Mouse (Mus musculus): ENCODE results near the gene Adgrg7. TPM values are rescaled to one million over a fixed set of nuclear protein-coding genes. Genes with fewer than 3 reads are reported as not detected.

Adgrg7 gene
- under 1 TPM; 0.13 to 0.19 TPM for total RNA-seq (2021)
- long read RNA-seq, experiment 1, result 0 reads
- long read RNA-seq, experiment 2, result 0 reads

DNA sequence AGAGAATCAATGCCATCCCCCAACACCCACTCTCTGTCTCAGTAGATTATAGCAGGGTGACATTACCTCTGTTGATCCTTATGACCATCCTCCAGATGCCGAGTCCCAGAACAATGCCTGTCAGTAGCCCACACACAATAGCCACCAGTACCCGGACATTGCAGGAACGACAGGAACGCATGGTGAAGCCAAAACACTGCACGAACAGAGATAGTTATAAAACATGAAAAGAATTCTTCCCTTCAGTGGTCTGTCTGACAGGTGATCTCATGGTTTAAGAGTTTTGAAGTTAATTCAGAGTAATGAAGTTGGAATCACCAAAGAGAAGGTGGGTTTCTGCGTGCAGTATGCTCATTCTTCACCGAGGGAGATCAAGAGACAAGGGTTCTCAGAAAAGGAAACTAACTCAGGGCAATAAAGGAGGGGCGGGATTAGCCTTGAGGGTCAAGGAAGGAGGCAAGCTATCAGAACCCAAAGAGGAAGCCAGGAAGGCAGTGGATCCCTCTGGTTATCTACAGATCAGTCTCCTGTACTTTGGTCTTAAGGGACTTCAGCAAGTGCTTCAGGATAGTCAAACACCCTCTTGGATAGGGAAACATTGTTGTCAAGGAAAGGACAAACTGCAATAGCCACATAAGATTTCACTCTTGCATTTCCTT is at the start of gene Adgrg7:
Adgrg7 (minus strand) TSS at position 375 of the 659 bp plus-strand sequence.
- no peak for DNase-seq (ENCODE audit: low spot score in 2 of 2)

DNA sequence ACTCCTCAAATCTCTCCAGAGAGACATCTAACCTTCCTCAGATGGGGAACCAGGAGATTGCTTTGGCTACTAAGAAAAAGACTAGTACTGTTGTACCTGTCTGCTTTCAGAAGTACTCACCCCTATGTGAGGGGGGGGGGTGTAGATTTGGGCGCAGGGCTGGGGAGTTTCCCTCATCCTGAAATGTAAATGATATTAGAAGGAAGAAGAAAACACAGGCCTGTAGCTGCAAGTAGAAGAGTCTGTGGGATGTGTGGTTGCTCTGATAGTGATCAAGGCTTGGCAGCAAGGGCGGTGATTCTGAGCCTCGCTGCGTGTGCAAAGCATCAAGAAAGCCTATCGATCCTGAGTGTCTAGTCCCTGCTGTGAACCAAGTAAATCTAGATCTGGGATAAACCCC is 47.3 kb upstream of the Adgrg7 start:
- DNase-seq (ENCODE audit: low spot score in 2 of 2), result no peak

DNA sequence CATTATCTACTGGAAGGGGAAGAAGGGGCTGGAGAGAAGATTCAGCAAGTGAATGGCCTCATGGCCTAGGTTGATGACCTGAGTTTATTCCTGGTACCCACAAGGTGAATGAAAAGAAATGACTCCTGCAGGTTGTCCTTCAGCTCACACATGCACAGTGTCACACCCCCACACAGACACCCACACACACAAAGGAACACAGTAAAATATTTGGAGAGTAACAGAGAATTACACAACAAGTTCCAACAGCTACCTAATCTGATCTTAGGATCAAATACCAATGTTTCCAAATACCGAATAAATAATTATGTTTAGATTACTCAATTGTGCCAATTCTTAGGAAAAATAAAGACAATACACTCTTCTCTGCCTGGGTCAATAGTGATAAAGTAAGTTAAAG is 37.7 kb upstream of the Adgrg7 start:
- no peak for DNase-seq (ENCODE audit: low spot score in 2 of 2)

DNA sequence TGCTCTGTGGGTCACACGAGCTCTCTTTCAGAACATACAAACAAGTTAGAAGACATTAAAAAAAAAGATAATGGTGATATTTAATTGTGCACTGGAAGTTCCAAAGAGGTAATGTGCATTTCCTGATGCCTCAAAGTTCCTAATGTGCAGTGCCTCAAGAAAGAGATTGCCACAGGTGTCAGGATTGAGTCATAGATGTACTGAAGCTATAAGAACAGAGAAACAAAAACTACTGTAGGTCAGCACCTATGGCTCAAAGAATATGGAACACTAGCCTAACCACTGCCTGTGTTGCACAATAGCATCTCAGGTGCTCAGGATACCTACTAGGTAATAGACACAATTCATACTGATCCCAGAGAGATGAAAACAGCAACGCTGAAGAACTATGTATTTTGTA is 36.3 kb upstream of the Adgrg7 start:
- no peak for DNase-seq (ENCODE audit: low spot score in 2 of 2)

DNA sequence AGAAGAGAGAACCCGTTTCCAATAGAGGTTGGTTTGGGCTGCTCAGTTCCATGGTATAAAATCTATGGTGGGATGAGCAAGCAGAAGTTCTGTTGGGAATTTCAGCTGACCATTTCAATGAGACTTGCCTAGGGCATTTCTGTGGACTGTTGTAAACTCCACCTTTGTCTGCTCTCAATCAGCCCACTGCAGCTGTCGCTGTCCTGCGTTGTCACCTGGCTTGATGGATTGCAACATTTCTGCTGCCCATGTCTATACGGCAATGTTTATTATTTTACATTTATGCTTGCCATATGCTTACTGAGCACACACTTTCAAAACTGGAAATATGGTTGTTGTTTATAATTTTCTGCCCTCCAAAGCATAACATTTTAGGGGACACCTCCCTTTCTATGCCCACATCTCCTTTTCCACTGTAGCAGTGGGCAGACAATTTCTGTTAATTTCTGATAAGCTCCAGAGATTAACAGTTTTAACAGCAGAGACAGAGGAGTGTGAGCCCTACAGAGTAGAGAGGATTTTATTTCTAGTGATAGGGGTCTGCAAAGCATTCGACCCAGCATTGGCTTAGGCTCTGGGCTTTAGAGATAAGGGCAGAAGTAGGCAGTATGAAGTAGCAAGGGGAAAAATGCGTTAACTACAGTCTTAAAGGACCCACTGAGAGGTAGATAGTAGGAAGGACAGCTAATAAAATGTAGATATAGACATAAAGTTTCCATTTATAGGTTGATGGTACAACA is 5.9 kb upstream of the Adgrg7 start:
- no peak for DNase-seq (ENCODE audit: low spot score in 2 of 2)

DNA sequence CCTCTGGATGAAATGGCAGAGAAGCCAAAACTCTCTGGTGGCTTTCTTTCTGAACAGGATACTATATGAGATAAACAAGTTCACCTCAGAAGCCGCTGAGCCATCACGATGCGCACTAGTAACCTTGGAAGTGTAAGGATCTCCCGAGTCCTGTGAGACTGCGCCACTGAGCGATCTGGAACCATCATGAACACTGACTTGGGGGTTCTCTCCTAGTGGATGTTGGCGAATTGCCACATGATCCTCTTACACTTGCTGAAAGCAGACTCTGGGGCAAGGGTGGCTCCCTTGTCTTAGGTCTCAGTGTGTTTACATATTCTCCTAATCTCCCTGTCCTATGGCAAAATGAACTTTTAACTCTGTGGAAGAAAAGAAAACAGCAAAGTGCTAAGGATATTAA is 5.3 kb upstream of the Adgrg7 start:
- DNase-seq (ENCODE audit: low spot score in 2 of 2), result no peak

DNA sequence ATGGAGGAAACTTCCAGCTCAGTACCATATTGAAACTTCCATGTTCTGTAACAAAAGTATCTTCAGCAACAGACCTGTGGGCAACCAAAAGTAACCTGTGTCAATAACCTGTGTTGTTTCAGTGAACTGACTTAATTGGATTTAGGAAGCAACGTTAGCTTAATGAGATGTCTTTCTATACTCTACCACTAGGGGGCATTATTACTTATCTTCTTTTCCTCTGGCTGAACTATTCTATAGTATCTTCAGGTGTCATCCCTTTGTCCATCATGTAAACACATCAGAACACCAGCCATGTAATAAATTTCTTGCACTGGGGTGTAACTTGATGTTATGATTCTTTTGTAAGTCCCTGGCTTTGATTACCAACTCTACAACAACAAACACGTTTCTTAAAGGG is 4.8 kb upstream of the Adgrg7 start:
- DNase-seq (ENCODE audit: low spot score in 2 of 2), result no peak

DNA sequence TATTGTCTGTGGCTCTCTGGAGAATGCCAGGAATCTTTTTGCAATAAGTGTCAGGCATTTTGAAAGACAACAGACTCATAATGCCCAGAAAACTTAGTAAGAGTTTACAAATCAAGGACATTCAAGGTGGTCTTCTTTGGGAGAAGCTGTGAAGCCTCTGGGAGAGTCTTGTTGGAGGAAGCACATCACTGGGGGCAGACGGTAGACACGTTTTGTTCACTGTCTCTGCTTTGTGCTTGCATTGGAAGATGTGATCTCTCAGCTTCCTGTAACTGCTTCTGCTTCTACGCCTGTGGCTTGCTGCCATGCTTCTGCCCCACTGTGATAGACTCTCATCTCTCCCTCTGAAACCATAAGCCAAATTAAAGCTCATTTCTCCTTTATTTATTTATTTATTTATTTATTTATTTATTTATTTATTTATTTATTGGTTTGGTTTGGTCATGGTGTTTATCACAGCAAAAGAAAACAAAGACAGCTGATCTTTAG is 3.9 kb upstream of the Adgrg7 start:
- no peak for DNase-seq (ENCODE audit: low spot score in 2 of 2)

DNA sequence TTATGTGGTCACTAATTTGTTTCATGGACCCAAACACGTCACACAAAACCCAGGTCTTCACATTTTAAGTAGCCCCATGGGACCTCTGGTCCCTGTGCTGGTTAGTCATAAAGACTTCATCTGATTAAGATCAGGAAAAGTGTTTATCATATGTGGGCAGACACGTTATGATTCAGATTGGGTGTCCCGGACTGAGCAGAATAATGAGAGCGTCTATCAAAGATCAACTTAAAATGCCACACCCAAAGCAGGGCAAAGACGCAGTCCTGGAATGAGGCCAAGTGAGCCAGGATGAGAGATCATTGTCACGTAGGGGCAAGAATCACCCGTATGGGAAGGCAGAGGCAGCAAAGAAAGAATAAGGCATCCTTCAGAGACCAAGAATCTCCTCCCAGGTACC is 3.2 kb upstream of the Adgrg7 start:
- no peak for DNase-seq (ENCODE audit: low spot score in 2 of 2)

DNA sequence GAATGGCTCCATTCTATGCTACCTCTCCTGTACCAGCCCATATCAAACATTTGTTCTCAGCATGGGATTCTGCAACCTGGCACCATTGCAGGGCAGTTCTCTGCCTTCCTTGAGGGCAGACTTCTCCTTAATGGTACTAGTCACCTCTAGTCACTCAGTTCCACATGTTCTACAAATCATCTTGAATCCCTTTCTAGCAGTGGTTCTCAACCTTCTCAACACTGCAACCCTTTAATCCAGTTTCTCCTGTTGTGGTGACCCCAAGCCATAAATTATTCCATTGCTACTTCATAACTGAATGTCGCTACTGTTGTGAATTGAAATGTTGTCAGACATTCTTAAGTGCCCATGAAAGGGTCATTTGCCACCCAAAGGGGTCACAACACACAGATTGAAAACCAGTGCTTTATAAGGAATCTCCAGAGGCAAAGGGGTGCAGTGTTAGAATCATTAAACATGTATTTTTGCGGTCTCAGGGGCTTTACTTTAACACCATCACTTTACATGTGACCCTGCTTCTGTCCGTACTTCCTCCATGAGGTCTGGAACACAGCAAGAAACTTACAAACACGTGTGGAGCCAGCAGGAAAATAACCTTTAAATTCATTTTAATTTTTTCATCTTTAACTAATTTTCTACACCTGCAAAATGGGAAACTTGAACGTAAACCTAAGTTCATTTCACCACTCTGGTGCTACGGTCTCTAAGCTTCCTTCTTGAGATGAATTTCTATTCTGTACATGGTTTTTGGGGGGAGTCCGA is 1.1 kb downstream of the Adgrg7 start:
- DNase-seq (ENCODE audit: low spot score in 2 of 2), result no peak

DNA sequence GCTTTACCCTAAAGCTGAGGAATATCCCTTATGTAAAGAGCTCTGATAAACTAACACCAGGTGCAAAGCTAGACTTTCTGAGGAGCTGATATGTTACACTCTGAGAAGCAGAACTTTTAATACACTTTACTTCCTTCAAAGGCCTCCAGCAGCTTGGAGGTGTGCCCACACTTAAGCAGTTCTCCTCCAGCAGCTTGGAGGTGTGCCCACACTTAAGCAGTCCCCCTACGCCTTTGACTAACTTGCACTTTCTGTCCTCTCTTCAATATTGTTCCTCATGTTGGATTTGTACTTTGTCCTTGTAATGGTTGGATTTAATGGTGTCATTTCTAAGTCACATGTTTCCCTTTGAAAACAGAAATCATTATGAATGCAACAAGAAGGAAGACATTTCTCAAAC is 1.9 kb downstream of the Adgrg7 start:
- no peak for DNase-seq (ENCODE audit: low spot score in 2 of 2)

DNA sequence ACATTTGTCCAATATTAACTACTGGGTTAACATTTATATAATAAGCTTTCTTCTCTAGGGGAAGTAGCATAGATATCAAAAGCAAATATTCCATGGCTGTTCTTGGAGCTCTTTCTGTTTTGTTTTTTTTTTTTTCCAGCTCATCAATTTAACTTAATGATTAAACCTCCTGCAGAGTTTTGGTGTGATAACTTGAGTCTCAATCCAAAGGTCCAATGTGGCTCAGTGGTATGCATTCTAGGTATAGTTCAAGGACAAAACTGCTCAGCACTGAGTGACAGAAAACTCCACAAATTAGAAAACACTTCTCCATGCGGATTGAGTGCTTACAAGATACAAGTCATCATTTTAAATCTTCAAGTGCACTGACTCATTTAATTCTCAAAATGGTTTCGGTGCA is 9.7 kb downstream of the Adgrg7 start:
- DNase-seq (ENCODE audit: low spot score in 2 of 2), result no peak

DNA sequence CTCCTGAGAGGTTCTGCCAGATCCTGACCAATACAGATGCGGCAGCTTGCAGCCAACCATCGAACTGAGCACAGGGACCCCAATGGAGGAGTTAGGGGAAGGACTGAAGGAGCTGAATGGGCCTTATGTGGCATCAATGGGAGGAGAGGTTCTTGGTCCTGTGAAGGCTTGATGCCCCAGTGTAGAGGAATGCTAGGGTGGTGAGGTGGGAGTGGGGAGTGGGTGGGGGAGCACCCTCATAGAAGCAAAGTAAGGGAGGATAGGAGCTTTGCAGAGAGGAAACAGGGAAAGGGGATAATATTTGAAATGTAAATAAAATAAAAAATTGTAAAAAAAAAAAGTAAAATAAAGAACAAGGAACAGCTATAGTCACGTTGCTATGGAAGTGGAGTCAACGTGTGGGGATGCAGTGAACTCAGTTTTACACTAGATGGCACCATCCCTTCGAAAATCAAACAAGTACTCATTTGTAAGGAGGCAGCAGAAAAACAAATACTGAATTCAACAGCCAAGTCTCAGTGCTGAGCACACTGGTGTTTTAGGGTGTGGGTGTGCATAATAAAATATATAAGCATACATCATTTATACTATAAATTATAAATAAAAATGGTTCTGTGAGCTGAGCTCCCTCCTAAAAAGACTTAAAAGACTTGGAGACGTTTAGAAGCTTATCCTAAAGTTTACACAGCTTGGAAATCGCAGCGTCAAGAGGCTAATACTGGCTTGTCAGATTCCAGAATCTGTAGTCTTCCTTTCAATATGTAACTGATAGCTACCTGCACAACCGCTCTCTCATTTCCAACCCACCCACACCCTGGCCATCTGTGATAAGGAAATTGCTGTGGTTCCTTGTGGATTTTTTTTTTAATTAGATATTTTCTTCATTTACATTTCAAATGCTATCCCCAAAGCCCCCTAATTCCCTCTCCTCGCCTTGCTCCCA is 24.2 kb downstream of the Adgrg7 start:
- peak in 1 of 2 experiments; percentile 33 for DNase-seq (ENCODE audit: low spot score in 2 of 2)

DNA sequence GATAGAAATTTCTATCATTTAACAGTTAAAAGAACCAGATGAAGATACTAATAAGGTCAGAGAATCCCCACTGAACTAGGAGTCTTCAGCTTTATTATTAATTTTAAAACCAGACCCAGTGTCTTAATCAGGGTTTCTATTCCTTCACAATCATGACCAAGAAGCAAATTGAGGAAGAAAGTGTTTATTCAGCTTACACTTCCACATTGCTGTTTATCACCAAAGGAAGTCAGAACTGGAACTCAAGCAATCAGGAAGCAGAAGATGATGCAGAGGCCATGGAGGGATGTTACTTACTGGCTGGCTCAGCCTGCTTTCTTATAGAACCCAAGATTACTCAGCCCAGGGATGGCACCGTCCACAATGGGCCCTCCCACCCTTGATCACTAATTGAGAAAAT is 66.6 kb downstream of the Adgrg7 start:
- DNase-seq (ENCODE audit: low spot score in 2 of 2), result no peak

DNA sequence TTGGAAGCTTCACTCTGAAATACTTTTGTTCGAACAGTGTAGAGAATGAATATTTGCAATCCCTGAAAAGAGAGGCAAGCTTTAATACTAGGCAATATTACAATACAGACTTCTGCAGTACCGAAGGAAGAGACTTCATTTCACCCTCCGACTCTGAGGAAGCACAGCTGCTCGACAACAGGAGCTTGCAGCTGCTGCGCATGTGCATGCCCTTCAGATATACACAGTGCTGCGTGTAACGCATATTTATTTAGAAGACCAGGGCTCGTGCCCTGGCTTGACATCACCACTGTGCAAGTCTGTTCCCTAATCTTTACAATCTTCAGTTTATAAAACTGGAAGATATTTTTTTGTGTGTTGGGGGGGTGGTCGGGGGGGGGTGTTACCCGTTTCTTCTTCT is 70.7 kb downstream of the Adgrg7 start:
- DNase-seq (ENCODE audit: low spot score in 2 of 2), result no peak

DNA sequence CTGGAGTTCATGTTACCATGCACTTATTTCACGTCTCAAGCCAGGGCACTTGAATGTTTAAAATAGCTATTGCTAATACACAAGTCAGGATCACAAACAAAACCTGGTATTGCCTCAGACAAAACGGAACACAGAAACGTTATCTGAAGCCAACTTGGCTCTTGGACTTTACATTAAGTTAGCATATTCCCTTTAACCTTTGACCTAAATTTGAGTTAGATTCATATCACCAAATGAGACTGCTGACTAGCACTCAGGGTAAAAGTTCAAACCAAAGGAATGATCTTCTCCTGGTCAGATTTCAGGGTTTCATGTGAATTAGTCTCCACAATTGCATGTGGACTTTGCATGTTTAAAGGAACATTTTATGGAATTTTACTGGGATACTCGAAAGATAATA is 73.3 kb downstream of the Adgrg7 start:
- no peak for DNase-seq (ENCODE audit: low spot score in 2 of 2)

DNA sequence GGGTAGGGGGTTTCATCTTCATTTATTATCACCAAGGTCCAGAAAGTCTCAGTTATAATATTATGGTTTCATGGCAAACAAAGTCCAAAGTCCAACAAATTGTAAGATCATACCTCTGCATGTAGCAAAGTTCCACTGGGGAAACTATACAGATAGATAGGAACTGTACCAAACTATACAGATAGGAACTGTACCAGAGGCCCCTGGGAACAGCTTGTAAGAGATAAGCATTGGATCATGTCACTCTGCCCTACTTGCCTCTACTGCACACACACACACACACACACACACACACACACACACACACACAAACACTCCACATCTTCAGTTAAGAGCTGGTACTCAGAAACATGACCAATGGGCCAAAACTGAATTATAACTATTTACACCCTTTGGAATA is 76.6 kb downstream of the Adgrg7 start:
- no peak for DNase-seq (ENCODE audit: low spot score in 2 of 2)

DNA sequence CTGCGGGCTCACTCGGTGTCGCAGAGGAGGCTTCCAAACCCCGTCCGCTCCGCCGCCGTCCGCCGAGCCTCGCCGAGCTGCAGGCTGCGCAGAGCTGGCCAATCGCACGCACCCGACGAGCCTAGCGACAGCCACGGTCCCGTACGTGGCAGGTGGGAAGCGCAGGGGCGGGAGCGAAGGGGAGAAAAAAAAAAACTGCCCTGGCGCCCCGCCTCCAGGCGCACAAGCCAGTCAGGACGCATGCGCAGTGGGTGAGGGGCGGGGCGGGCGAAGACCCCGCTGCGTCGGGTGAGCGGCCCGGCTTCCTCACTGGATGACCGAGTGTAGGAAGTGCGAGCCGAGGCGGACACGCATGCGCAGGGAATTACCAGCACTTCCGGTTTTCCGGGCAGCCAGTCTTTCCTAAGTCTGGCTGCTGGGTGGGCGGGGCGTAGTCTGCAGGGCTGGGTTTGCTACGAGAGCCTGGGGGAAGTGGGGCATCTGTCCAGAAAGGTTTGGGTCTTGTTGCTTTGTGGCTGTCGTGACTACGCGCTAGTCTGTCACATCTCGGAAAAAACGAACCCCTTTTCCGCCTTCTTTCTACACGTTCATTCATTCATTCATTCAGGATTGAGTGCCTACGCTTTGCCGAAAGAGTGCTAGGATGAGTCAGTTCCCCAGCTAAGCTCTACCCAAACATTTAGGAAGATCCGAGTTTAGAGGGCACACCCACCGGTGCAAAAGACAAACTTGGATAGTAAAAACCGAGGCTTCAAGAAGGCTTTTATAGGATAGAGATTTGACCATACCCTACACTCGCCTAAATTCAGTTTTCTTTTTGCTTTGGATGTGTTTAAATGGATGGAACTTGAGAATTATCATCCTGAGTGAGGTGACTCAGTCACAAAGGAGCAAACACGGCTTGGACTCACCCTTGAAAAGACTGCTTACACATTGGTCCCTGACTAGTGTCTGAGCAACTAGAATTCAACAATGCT is 78.1 kb downstream of the Adgrg7 start, which contains the start of gene Tfg:
Tfg (minus strand) TSS at position 227 of the 977 bp plus-strand sequence.
- DNase-seq (ENCODE audit: low spot score in 2 of 2), result peak; percentile 97 to 98

DNA sequence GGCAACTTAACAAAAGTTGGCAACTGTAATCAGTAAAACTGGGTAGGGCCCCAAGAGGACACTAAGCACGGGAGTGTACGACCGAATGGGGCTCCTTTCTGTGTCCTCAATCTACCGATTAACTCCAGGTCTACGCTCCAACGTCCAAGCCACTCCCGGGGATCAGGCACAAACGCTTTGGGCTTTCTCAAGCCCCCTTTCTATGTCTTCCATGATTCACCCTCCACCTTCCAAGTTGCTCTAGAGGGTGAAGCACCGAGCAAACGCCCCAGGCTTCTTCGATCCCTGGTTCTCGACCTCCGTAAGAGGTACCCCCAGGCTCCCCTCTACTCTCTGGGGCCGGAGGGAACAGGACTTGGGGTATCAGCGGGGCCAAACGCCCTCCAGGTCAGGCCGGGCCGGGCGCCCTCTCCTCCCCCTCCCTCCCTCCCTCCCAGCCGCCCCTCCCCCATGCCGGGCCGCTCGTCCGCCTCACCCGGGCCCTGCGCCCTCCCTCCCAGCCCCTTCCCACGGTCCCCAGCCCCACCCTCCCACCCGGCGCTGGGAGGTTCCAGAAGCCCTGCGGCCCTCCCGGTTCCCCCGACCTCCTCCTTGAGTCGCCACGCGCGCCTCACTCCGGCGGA is 79.0 kb downstream of the Adgrg7 start:
- peak; percentile 48 to 58 for DNase-seq (ENCODE audit: low spot score in 2 of 2)
